Mouse (Mus musculus): Measurements from ENCODE around the gene Bhlhe23.

Bhlhe23 gene

GRCm38 (mm10) chr2:180765713-180766112, 11.0 kb downstream of the Bhlhe23 start:
- no peak for DNase-seq

- DNase-seq: no peak
Observed at GRCm38 (mm10) chr2:180764986-180765385, 11.7 kb downstream of the Bhlhe23 start.

- no peak for DNase-seq
Observed at GRCm38 (mm10) chr2:180758513-180759263, 18.0 kb downstream of the Bhlhe23 start.

DNA sequence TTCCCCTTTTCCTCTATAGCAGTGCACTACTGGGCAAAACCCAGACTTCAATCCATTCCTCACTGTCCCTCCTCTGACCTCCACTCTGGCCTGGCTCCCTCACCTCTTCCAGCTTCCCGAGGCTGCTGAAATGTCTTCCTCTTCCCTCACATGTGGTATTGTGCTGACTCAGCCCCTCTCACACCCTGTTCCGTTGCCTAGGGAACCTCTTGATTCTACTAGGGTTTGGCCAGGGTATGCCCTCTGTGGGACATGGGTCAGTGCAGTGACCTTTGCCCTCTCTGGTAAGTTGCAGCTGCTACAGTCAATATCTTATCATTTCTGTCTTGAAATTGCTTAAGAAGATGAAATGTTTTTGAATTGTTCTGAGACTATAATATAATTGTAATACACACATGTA, 19.9 kb downstream of the Bhlhe23 start:
- DNase-seq: no peak

GRCm38 (mm10) chr2:180755896-180756295, 20.8 kb downstream of the Bhlhe23 start:
- DNase-seq: no peak

GRCm38 (mm10) chr2:180754976-180755688, 21.6 kb downstream of the Bhlhe23 start:
- no peak for DNase-seq

- no peak for DNase-seq
Observed at GRCm38 (mm10) chr2:180748904-180749303, 27.8 kb downstream of the Bhlhe23 start.

GRCm38 (mm10) chr2:180746569-180747192, 30.0 kb downstream of the Bhlhe23 start:
- no peak for DNase-seq

DNA sequence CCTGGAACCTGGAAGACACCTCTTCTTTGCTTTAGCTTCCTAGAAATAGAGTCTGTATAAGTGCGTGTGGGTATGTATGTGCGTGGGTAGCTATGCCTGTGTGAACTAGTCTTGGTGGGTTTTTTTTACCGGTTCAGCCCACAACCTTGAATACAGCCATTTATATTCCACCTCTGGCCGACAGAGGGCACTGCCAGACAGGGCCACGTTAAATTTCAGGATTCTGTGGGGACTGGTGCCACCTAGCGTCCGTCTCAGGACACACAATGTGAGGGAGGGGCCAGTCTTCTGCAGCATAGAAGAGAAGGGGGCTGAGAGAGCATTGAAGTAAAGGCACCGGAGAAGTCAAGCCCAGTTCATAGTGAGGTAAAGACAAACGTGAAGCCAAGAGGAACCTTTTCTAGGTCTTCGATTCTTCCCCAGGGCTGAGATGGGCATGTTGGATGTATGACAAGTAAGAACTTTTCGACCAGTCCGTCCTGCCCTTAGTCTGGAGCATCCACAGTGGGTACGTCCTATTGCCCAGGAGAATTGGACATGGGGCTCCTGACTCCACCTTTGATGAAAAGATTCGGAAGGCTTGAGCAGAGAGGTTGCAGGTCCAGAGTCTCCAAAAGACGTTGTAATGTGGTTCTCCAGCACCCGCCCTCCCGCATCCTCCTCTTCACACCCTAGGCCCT, 31.3 kb downstream of the Bhlhe23 start:
- peak; percentile 89 for DNase-seq

- DNase-seq: no peak
Observed at GRCm38 (mm10) chr2:180743321-180743720, 33.4 kb downstream of the Bhlhe23 start.

GRCm38 (mm10) chr2:180742820-180743219, 33.9 kb downstream of the Bhlhe23 start:
- DNase-seq: no peak

DNA sequence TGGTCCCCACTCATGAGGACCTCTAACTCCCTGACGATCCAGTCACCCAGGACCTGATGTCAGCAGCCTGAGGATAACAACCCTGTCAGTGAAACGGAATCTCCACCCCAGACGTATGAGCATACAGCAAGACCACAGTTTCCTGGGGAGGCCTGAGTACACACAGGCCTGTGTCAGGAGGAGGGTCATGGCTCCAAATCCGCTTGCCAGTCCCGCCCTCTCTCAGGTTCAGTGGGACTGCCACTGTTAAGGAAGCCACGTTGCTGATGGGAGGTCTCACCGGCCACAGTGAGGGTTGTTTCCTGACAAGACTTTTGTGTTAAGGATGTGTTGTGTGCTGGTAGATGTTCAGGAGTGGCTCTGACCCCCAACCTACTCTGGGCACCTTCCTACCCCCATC, 35.3 kb downstream of the Bhlhe23 start:
- no peak for DNase-seq

DNA sequence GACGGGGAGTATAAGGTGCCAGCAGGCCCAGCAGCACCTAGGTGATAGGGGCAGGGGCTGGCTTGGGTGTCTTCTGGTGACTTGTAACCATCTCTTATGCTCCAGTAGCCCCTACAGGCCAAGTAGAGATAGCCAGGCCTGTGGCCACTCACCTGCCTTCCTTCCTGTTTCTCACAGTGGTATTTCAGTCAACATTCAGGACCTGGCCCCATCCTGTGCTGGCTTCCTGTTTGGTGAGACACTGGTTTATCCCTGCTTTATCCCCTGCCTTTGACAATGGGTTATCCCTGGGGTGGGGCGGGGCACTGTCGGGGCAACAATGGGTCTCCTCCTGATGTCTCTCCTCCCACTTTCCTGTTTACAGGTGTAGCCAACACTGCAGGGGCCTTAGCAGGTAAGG, 36.4 kb downstream of the Bhlhe23 start:
- no peak for DNase-seq

DNA sequence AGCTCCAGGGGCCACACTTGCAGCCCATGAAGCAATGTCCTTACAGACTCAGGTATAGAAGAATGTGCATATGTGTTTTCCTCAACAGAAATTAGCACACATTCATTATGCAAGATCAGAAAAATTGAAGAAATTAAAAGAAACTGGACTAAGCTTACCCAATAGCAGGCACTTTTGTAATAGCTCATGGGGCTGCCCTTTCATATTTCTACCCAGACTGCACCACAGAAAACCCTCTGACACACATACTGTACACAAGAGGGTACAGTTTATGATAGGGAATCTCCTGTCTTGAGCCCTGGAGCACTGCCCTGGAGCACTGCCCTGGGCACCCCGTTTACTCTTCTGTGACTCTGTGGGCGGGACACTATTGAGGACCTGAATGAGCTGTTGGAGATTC, 38.7 kb downstream of the Bhlhe23 start:
- no peak for DNase-seq

GRCm38 (mm10) chr2:180735232-180735631, 41.5 kb downstream of the Bhlhe23 start:
- no peak for DNase-seq

DNA sequence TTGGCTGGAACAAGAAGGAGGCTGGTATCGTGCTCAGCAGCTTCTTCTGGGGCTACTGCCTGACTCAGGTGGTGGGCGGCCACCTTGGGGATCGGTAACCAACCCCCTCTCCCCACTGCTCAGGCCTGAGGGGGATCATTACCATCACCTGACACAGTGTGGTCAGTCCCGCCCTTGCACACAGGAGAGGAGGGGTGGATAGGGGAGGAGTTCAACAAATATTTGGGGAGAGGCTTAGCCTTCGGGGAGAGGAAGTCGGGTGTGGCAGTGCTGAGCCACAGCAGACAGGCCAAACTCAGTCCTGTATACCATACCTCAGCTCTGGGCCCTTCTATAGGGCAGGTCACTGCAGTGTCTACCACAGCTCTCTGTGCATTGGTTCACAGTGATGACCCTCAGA, 44.7 kb downstream of the Bhlhe23 start:
- no peak for DNase-seq

DNA sequence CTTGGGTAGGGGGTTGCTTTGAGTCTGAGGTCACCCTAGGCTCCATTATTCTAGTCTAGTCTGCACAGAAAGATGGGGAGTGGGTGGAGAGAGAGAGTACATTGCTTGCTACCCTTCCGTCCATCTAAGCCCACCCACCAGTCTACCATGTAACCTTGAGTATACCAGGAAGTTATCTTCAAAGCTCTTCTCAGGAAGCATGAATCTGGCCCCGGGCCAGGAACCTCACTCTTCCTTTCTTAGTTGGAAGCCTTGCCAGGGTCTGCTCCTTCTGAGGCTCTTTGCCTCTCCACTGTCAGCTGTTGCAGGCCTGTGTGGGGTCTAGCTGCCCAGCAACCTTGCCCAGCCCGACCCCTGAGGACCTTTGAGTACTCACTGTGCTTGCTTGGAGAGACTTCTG, 45.7 kb downstream of the Bhlhe23 start:
- peak; percentile 58 for DNase-seq

DNA sequence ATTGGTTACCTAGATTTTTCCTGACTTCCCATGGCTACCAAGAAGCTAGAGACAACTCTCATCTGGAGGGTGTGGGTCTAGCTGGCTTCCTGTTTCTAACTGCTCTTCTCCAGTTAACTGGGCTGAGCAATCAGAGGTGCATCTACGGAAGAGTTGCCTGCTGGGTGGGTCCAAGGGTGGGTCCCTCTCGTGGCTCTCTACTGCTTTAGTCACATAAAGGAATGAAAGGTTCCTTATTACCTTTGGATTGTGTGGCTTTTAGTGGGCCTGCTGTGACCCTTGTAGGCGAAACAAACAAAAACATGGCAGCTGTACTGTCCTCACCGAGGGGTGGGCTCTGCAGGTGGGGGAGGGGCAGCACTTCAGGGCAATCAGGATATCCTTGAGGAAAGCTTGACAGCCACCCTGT, 49.1 kb downstream of the Bhlhe23 start:
- no peak for DNase-seq

- peak; percentile 68 for DNase-seq
Observed at GRCm38 (mm10) chr2:180726658-180727442, 49.9 kb downstream of the Bhlhe23 start.

DNA sequence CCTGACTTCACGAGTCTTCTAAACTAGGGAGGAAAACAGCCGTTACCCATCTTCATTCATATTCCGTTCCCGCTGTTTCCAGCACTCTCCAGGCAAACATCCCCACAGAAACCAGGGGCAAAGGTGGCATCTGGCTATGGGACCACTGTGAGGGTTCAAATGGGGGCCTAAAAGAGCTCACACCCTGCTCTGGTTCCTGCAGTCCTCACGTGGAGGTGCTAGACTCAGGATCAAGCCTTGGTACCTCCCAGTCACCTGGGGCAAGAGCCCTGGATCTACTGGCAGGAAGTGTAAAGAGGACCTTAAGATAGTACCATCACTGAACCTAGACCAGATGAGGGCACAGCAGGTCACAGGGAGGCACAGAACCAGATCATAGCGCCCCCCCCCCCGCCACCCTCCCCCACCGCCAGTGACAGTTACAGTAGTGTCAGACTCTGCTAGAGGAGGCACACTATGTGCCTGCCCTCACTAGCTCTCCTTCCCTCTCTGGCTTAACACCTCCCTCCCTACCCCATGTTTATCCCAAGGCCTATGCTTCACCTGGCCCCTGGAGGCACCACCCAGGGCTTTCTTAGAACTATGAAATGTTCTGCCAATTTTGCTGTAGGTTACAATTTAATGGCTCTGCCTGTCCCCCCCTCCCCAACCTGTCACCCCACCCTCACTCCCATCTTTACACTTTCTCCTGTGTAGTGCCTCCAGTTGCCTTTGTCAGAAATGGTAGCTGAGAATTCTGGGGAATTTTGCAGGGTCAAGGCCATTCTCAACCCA, 50.7 kb downstream of the Bhlhe23 start:
- no peak for DNase-seq

DNA sequence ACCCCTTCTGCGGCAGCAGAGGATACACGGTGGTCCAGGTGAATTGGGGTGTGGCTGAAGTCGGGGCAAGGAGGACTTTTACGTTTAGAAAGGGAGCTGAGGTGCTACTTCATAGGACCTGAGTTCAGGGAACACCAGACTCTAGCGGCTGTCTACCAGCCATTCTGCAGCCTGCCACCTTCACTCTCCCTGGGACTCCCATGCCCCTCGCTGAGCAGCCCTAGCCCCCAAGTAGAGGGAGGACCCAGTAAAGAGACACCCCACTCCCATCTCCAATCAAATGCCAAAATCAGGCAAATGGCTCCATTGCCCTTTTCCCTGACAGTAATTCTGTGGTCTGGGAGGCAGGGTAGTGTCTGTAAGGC, 51.3 kb downstream of the Bhlhe23 start:
- DNase-seq: no peak
